Mouse (Mus musculus) granulocyte monocyte progenitor cell, adult 5-6 weeks (primary cell): ENCODE data around the gene Pfn3. TPM values are rescaled to one million over a fixed set of nuclear protein-coding genes. Genes with fewer than 3 reads are reported as not detected.

Experiments
- total RNA-seq, 2 experiments: library from RNA; stranded (forward) in 1 of 2; stranded (reverse) in 1 of 2; fragments of 200-712, 200-1000 nt in 1 of 2; fragments of >200 nt in 1 of 2; fragmentation: Nextera tagmentation in 1 of 2; gene quantifications; 2 replicates each; pipeline ENCODE4 v1.2.3; 2014 to 2017

The Pfn3 gene
- total RNA-seq, 2 experiments from 2014 or later: not detected

Other genes with a start within 250 kb of the Pfn3 start
- 105 and 147 TPM in 2 replicates for gene Nsd1, start 205.4 kb downstream of the Pfn3 start, total RNA-seq (2014; fragmentation: Nextera tagmentation)
- gene Nsd1, start 205.4 kb downstream of the Pfn3 start, total RNA-seq (2017): 84.2 and 93.6 TPM in 2 replicates
- 248 and 296 TPM in 2 replicates for gene Prelid1, start 94.7 kb downstream of the Pfn3 start, total RNA-seq (2014; fragmentation: Nextera tagmentation)
- gene Prelid1, start 94.7 kb downstream of the Pfn3 start, total RNA-seq (2017): 111 and 115 TPM in 2 replicates
- 87.6 and 100 TPM in 2 replicates for gene Rab24, start 93.3 kb downstream of the Pfn3 start, total RNA-seq (2014; fragmentation: Nextera tagmentation)
- gene Rab24, start 93.3 kb downstream of the Pfn3 start, total RNA-seq (2017): 34.3 and 37.4 TPM in 2 replicates
- gene Mxd3, start 85.4 kb downstream of the Pfn3 start, total RNA-seq (2014; fragmentation: Nextera tagmentation): 1.3 and 2.0 TPM in 2 replicates
- 3.8 and 4.7 TPM in 2 replicates for gene Mxd3, start 85.4 kb downstream of the Pfn3 start, total RNA-seq (2017)
- 150 and 177 TPM in 2 replicates for gene Lman2, start 52.4 kb downstream of the Pfn3 start, total RNA-seq (2014; fragmentation: Nextera tagmentation)
- gene Lman2, start 52.4 kb downstream of the Pfn3 start, total RNA-seq (2017): 128 and 145 TPM in 2 replicates
- 12.8 and 16.4 TPM in 2 replicates for gene Rgs14, start 45.5 kb downstream of the Pfn3 start, total RNA-seq (2014; fragmentation: Nextera tagmentation)
- gene Rgs14, start 45.5 kb downstream of the Pfn3 start, total RNA-seq (2017): 7.0 and 8.8 TPM in 2 replicates
- gene Slc34a1, start 17.0 kb downstream of the Pfn3 start, total RNA-seq (2014; fragmentation: Nextera tagmentation): not detected in 2 replicates
- gene Slc34a1, start 17.0 kb downstream of the Pfn3 start, total RNA-seq (2017): 0.56 TPM in 1 of 2 replicates, not detected in the other
- gene F12, start 11.6 kb upstream of the Pfn3 start, total RNA-seq (2014; fragmentation: Nextera tagmentation): not detected in 2 replicates
- gene F12, start 11.6 kb upstream of the Pfn3 start, total RNA-seq (2017): not detected in 2 replicates
- gene Grk6, start 29.8 kb upstream of the Pfn3 start, total RNA-seq (2014; fragmentation: Nextera tagmentation): 56.7 and 62.4 TPM in 2 replicates
- gene Grk6, start 29.8 kb upstream of the Pfn3 start, total RNA-seq (2017): 64.8 and 67.5 TPM in 2 replicates
- 1.9 TPM in 1 of 2 replicates, not detected in the other for gene Prr7, start 49.0 kb upstream of the Pfn3 start, total RNA-seq (2014; fragmentation: Nextera tagmentation)
- 1.6 TPM in 1 of 2 replicates, not detected in the other for gene Prr7, start 49.0 kb upstream of the Pfn3 start, total RNA-seq (2017)
- gene Dbn1, start 72.9 kb upstream of the Pfn3 start, total RNA-seq (2014; fragmentation: Nextera tagmentation): 0.19 and 1.4 TPM in 2 replicates
- 1.6 and 1.9 TPM in 2 replicates for gene Dbn1, start 72.9 kb upstream of the Pfn3 start, total RNA-seq (2017)
- 10.2 and 23.3 TPM in 2 replicates for gene Pdlim7, start 98.4 kb upstream of the Pfn3 start, total RNA-seq (2014; fragmentation: Nextera tagmentation)
- gene Pdlim7, start 98.4 kb upstream of the Pfn3 start, total RNA-seq (2017): 4.1 and 5.7 TPM in 2 replicates
- 26.2 and 59.4 TPM in 2 replicates for gene Dok3, start 114.1 kb upstream of the Pfn3 start, total RNA-seq (2014; fragmentation: Nextera tagmentation)
- gene Dok3, start 114.1 kb upstream of the Pfn3 start, total RNA-seq (2017): 32.7 and 40.6 TPM in 2 replicates
- 54.4 and 69.5 TPM in 2 replicates for gene Ddx41, start 121.4 kb upstream of the Pfn3 start, total RNA-seq (2014; fragmentation: Nextera tagmentation)
- gene Ddx41, start 121.4 kb upstream of the Pfn3 start, total RNA-seq (2017): 73.7 and 81.8 TPM in 2 replicates
- 36.0 and 59.5 TPM in 2 replicates for gene Fam193b, start 155.9 kb upstream of the Pfn3 start, total RNA-seq (2014; fragmentation: Nextera tagmentation)
- 28.4 and 31.9 TPM in 2 replicates for gene Fam193b, start 155.9 kb upstream of the Pfn3 start, total RNA-seq (2017)
- 117 and 127 TPM in 2 replicates for gene Tmed9, start 158.5 kb upstream of the Pfn3 start, total RNA-seq (2014; fragmentation: Nextera tagmentation)
- 229 and 241 TPM in 2 replicates for gene Tmed9, start 158.5 kb upstream of the Pfn3 start, total RNA-seq (2017)
- gene B4galt7, start 184.7 kb upstream of the Pfn3 start, total RNA-seq (2014; fragmentation: Nextera tagmentation): 10.8 and 15.3 TPM in 2 replicates
- 14.0 and 18.1 TPM in 2 replicates for gene B4galt7, start 184.7 kb upstream of the Pfn3 start, total RNA-seq (2017)
- 33.9 and 46.9 TPM in 2 replicates for gene Caml, start 207.8 kb upstream of the Pfn3 start, total RNA-seq (2014; fragmentation: Nextera tagmentation)
- gene Caml, start 207.8 kb upstream of the Pfn3 start, total RNA-seq (2017): 33.0 and 49.9 TPM in 2 replicates
- 57.5 and 73.9 TPM in 2 replicates for gene Ddx46, start 219.8 kb upstream of the Pfn3 start, total RNA-seq (2014; fragmentation: Nextera tagmentation)
- gene Ddx46, start 219.8 kb upstream of the Pfn3 start, total RNA-seq (2017): 113 and 128 TPM in 2 replicates